Mouse (Mus musculus): ENCODE measurements around the gene Syn2. TPM values are rescaled to one million over a fixed set of nuclear protein-coding genes. Genes with fewer than 3 reads are reported as not detected.

Gene Syn2
- polyA plus RNA-seq, 1 experiment: 0.12 TPM

DNA sequence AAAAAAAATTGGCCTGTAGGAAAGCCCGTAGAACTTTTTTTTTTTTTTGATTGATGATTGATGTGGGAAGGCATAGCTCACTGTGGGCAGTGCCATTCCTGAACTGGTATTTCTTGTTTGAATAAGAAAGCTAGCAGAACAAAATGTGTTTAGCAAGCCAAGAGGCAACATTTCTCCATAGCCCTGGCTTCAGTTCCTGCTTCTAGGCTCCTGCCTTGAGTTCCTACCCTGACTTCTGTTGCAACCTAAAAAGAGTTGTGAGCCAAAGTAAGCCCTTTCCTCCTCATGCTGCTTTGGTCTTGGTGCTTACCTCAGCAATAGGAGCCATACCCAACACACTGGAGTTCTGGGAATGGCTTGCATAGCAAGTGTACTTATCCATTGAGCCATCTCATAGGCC lies 23.3 kb upstream of the Syn2 start:
- Histone ChIP-seq H3K79me3 (ENCODE audit: low read depth) (no peaks in the 10 kb centered on the region), H3K79me2 (ENCODE audit: control insufficient read depth, insufficient read depth) (no peaks in the 10 kb centered on the region), H3K36me3 (ENCODE audit: control insufficient read depth, insufficient read depth) (no peaks in the 10 kb centered on the region), H3K27me3 (ENCODE audit: control insufficient read depth, insufficient read depth, insufficient read length) (peaks cover 14% of the 10 kb centered on the region), H3ac (ENCODE audit: control insufficient read depth, insufficient read length, low read depth) (no peak overlapping the region), H3K4me3 (ENCODE audit: insufficient read depth, poor library complexity, severe bottlenecking) (no peak overlapping the region)
- no peak for TF ChIP-seq USF1 (IDR thresholded peaks at IDR 0.05; ENCODE audit: low read depth)
- TF ChIP-seq MYOD1 (IDR thresholded peaks at IDR 0.05; ENCODE audit: control insufficient read depth, insufficient read length, low read depth): no peak
- no peak for TF ChIP-seq CEBPB (IDR thresholded peaks at IDR 0.05; ENCODE audit: low read depth)
- no peak for TF ChIP-seq MAX (IDR thresholded peaks at IDR 0.05)
- no peak for TF ChIP-seq CTCF (IDR thresholded peaks at IDR 0.05; ENCODE audit: control insufficient read depth, insufficient read depth, insufficient read length)
- TF ChIP-seq MYOG (IDR thresholded peaks at IDR 0.05; ENCODE audit: control insufficient read depth, extremely low read depth, insufficient read length): no peak
- TF ChIP-seq FOSL1 (IDR thresholded peaks at IDR 0.05; ENCODE audit: insufficient read depth, low read length, poor library complexity, severe bottlenecking): no peak

DNA sequence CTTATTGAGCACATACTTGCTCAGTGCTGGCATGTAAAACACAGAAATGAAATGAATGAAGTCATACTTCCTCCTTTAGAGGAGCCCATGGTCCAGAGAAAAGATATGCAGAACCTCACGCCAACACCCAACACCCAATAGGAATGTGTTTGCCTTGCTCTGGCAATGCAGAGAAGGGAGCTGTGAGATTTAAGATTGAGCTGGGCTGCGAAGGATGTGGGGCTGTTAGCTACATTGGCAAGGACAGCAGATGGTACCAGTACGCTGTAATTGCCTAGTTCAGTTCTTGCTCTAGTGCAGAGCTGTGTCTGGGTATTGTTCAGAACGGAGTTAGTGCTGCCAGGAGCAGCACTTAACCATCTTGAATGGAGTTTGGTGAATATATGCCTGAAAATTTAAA lies 12.5 kb upstream of the Syn2 start:
- H3K79me3 ChIP-seq (ENCODE audit: low read depth): no peaks in the 10 kb centered on the region
- no peaks in the 10 kb centered on the region for H3K79me2 ChIP-seq (ENCODE audit: control insufficient read depth, insufficient read depth)
- no peaks in the 10 kb centered on the region for H3K27me3 ChIP-seq (ENCODE audit: control insufficient read depth, insufficient read depth, insufficient read length)
- no peak overlapping the region for H3K4me3 ChIP-seq (ENCODE audit: insufficient read depth, poor library complexity, severe bottlenecking)
- H3ac ChIP-seq (ENCODE audit: control insufficient read depth, insufficient read length, low read depth): no peak overlapping the region
- TF ChIP-seq USF1 (IDR thresholded peaks at IDR 0.05; ENCODE audit: low read depth) (no peak), FOSL1 (IDR thresholded peaks at IDR 0.05; ENCODE audit: insufficient read depth, low read length, poor library complexity, severe bottlenecking) (no peak), CTCF (IDR thresholded peaks at IDR 0.05; ENCODE audit: control insufficient read depth, insufficient read depth, insufficient read length) (no peak), MAX (IDR thresholded peaks at IDR 0.05) (no peak), MYOG (IDR thresholded peaks at IDR 0.05; ENCODE audit: control insufficient read depth, extremely low read depth, insufficient read length) (no peak), MYOD1 (IDR thresholded peaks at IDR 0.05; ENCODE audit: control insufficient read depth, insufficient read length, low read depth) (no peak), CEBPB (IDR thresholded peaks at IDR 0.05; ENCODE audit: low read depth) (no peak)
- no peaks in the 10 kb centered on the region for H3K36me3 ChIP-seq (ENCODE audit: control insufficient read depth, insufficient read depth)

DNA sequence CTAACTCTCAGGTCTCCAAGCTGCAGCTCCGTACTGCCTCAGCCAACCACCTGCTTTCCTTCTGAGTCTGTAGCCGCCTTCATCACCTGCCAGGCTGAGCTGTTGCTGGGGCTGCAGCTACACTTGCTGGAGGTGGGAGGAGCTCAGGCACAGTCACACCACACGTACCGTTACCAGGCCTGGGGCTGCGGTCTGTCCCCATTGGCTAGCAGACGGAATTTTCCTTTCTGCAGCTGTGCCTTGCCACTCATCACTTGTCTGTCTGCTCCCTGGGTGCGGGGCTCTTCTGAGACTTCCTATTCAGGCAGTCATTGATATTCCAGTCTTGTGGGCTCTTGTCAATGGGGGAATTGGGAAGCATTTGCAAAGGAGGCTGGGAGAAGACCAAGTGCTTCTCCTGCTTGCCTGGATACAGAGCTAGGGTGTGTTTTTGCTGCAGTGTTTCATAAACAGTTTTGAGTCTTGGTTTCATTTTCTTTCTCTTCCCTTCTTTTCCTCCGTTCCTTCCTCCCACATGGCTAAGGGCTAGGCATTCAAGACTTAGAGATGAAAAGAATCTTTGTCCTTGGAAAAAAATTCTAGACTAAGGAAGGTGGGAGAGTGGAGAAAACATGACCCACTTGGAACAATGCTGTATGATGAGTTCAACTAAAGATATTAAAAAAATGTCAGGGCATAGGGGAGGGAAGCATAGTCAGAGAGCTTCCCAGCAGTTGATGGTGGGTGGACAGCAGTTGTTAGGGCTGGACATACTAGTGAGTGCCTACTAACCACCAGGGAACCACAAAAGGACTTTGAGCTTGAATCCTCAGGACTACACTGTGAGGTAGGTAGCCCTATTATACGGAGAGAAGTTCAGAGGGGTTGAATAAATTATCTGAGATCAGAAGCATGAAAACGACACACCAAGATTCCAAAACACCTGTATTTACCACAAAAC lies 11.2 kb upstream of the Syn2 start:
- Histone ChIP-seq H3K4me3 (ENCODE audit: insufficient read depth, poor library complexity, severe bottlenecking) (no peak overlapping the region), H3K79me3 (ENCODE audit: low read depth) (no peaks in the 10 kb centered on the region), H3K79me2 (ENCODE audit: control insufficient read depth, insufficient read depth) (no peaks in the 10 kb centered on the region), H3K36me3 (ENCODE audit: control insufficient read depth, insufficient read depth) (no peaks in the 10 kb centered on the region), H3ac (ENCODE audit: control insufficient read depth, insufficient read length, low read depth) (no peak overlapping the region), H3K27me3 (ENCODE audit: control insufficient read depth, insufficient read depth, insufficient read length) (no peaks in the 10 kb centered on the region)
- no peak for TF ChIP-seq MAX (IDR thresholded peaks at IDR 0.05)
- TF ChIP-seq MYOD1 (IDR thresholded peaks at IDR 0.05; ENCODE audit: control insufficient read depth, insufficient read length, low read depth): peak; percentile 97

DNA sequence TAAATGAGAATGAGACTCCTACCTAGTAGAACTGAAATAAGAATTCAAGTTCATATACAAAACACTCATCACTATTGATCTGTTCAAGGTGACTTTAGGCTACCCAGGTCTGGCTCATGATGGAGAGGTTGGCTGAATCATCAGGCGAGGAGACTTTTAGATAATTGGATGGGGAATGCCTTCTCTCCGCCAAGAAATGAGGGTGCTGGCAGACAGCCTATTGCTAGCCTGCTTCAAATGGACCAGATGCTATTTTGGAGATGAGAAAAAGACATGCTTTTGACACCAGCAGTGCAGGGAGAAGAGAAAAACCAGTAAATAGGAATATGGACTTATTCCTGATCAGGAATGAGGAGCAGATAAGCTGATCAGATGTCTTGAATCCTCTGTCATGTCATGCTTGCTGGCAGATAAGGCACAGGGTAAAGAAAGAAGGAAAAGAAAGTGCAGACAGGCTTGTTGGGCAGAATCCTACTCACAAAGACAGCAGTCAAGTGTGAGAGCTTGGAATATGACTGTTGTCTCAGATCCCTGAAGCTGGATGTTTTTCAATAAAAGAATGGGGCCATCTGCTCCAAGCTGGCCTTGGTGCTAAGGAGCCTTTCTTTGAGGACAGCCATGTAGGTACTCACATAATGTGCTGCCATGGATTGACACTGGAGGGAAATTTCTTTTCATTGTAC lies 9.9 kb upstream of the Syn2 start:
- Histone ChIP-seq H3K36me3 (ENCODE audit: control insufficient read depth, insufficient read depth) (no peaks in the 10 kb centered on the region), H3K79me3 (ENCODE audit: low read depth) (no peaks in the 10 kb centered on the region), H3K27me3 (ENCODE audit: control insufficient read depth, insufficient read depth, insufficient read length) (no peaks in the 10 kb centered on the region), H3ac (ENCODE audit: control insufficient read depth, insufficient read length, low read depth) (no peak overlapping the region), H3K79me2 (ENCODE audit: control insufficient read depth, insufficient read depth) (no peaks in the 10 kb centered on the region), H3K4me3 (ENCODE audit: insufficient read depth, poor library complexity, severe bottlenecking) (no peak overlapping the region)
- TF ChIP-seq MYOG (IDR thresholded peaks at IDR 0.05; ENCODE audit: control insufficient read depth, extremely low read depth, insufficient read length): no peak
- TF ChIP-seq CEBPB (IDR thresholded peaks at IDR 0.05; ENCODE audit: low read depth): no peak
- TF ChIP-seq FOSL1 (IDR thresholded peaks at IDR 0.05; ENCODE audit: insufficient read depth, low read length, poor library complexity, severe bottlenecking): no peak
- TF ChIP-seq MAX (IDR thresholded peaks at IDR 0.05): no peak
- no peak for TF ChIP-seq MYOD1 (IDR thresholded peaks at IDR 0.05; ENCODE audit: control insufficient read depth, insufficient read length, low read depth)
- no peak for TF ChIP-seq CTCF (IDR thresholded peaks at IDR 0.05; ENCODE audit: control insufficient read depth, insufficient read depth, insufficient read length)
- no peak for TF ChIP-seq USF1 (IDR thresholded peaks at IDR 0.05; ENCODE audit: low read depth)

DNA sequence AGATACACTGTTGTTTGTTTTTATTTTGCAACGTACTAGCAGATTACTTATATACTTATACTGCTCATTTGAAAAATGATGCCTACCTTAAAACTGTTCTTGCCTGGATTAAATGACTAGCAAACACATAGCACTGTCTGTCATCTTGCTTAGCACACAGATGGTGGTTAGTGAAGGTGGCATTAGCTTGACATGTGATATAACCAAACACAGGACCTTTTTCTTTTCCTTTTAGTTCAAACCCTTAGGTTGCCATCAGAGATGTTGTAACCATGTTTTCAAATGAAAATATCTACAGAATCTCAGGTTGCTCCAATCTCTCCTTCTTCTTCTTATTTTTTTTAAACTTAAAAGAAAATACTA lies 9.4 kb upstream of the Syn2 start:
- H3K27me3 ChIP-seq (ENCODE audit: control insufficient read depth, insufficient read depth, insufficient read length): no peaks in the 10 kb centered on the region
- H3K79me3 ChIP-seq (ENCODE audit: low read depth): no peaks in the 10 kb centered on the region
- H3K79me2 ChIP-seq (ENCODE audit: control insufficient read depth, insufficient read depth): no peaks in the 10 kb centered on the region
- no peak overlapping the region for H3K4me3 ChIP-seq (ENCODE audit: insufficient read depth, poor library complexity, severe bottlenecking)
- TF ChIP-seq MAX (IDR thresholded peaks at IDR 0.05): no peak
- no peak for TF ChIP-seq CEBPB (IDR thresholded peaks at IDR 0.05; ENCODE audit: low read depth)
- no peak for TF ChIP-seq MYOG (IDR thresholded peaks at IDR 0.05; ENCODE audit: control insufficient read depth, extremely low read depth, insufficient read length)
- no peak for TF ChIP-seq MYOD1 (IDR thresholded peaks at IDR 0.05; ENCODE audit: control insufficient read depth, insufficient read length, low read depth)
- no peak for TF ChIP-seq CTCF (IDR thresholded peaks at IDR 0.05; ENCODE audit: control insufficient read depth, insufficient read depth, insufficient read length)
- no peak for TF ChIP-seq USF1 (IDR thresholded peaks at IDR 0.05; ENCODE audit: low read depth)
- no peak for TF ChIP-seq FOSL1 (IDR thresholded peaks at IDR 0.05; ENCODE audit: insufficient read depth, low read length, poor library complexity, severe bottlenecking)
- H3ac ChIP-seq (ENCODE audit: control insufficient read depth, insufficient read length, low read depth): no peak overlapping the region
- H3K36me3 ChIP-seq (ENCODE audit: control insufficient read depth, insufficient read depth): no peaks in the 10 kb centered on the region

Data from C2C12 (cell line).